Mouse (Mus musculus): ENCODE data around the gene Wdr49.
"Not testable (repeated sequence)": the region's sequence is repeated elsewhere in the genome, so short reads cannot be mapped to it uniquely, and the experiment has no call there.

Gene Wdr49

DNA sequence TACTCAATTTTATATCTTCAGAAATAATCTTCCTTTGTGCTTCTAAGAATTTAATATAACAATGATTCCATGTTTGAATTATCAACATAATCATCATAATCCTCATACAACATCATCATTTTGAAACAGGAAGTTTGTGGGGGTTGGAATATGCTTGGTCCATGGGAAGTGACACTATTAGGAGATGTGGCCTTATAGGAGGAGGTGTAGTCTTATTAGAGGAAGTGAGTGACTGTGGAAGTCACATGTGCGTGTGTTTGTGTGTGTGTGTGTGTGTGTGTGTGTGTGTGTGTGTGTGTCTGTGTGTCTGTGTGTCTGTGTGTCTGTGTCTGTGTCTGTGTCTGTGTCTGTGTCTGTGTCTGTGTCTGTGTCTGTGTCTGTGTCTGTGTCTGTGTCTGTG is 182.5 kb downstream of the Wdr49 start:
- DNase-seq = not testable (repeated sequence)

DNA sequence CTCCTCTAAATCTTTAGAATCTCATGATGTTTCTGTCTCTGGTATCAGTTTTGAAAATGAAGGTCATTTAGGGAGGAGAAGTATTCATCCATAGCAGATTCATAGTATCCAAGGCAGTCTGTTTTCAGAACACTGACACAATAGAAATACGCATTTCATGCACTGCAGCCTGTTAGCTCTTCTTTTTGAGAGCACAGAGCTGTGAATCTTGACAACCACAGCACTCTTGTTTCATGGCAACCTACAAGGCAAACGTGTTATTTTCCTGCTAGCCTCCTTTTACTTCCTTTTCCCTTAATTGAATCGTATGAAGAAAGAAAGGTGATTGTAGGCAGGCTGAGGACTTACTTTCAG is 184.2 kb downstream of the Wdr49 start:
- DNase-seq = no peak

DNA sequence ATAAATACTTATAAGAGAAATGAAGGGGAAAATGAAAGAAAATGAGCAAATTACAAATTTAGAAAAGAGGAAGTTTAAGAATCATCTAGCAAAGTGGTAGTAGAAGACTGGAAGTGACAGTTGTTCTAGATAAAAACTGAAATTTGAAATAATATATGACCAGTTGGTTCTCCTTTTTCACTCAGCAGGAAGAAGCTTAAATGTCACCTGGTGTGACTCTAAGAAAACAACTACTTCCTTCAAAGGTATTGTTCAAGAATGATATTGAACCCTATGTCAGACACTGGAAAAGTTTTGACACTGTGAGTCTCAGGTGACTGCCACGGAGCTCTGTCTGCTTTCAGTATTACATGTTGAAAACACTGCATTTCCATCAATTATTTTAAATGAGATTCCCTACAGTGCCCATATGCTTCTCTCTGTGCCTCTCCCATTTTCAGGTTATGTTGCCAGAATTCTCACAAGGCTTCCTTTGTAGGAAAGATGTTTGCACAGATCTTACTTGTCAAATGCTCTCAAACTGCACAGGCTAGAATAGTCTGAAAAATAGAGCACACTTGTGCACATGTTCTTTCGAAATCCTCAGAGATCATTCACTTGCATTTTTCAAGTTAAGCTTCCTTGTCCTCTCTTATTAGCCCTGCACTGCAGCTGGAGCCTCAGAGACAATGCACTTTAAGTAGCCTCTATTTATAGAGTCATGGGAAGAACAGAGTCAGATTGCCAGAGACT is 184.8 kb downstream of the Wdr49 start:
- DNase-seq = no peak

DNA sequence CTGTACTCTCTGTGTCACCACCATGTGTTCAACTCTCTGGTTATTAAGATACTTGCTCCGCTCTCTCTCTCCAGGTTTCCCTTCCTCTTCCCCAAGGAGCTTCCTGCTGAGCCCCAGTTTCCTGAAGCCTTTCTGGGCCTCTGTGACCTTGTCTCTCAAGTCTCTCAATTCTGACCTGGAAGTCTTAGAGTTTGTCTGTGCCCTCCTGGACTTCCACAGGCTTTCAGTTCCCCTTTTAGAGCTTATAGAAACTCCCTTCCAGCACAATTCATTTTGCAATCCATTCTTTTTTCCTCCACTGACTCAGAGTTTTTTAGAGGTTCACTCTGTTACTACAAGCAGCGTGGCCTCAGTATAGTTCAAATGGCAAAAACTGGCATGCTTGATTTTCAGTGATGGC is 188.7 kb downstream of the Wdr49 start:
- no peak for DNase-seq

DNA sequence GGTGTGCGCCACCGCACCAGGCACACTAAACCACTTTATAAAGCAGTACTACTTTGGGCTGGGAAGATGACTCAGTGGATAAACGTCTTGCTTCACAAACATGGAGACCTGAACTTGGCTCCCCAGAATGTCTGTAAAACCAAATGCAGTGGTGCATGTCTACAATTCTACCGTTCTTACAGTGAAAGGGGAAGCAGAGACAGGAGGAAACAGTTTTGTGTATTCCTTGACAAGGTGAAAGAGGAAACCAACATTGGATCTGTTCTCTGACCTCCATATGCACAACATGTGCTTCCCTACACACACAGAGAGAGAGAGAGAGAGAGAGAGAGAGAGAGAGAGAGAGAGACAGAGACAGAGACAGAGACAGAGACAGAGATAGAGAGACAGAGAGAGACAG is 204.5 kb downstream of the Wdr49 start:
- no peak for DNase-seq

DNA sequence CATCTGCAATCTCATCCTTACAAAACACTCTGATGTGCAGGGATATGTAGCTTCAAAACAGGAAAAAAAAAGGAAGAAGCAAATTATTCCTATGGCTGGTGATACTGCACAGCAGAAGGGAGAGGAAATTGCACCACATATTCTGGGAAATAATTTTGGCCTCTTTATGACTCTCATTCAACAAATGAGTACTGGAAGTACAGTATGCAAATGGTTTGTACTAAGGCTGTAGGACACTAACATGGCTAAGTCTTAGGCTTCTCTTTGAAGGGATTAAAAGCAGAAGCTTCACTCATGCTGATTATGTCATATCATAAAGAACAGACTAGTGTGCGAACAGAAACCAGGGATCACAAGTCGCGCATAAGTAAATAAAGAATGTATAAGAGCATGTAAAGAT is 205.4 kb downstream of the Wdr49 start:
- no peak for DNase-seq

DNA sequence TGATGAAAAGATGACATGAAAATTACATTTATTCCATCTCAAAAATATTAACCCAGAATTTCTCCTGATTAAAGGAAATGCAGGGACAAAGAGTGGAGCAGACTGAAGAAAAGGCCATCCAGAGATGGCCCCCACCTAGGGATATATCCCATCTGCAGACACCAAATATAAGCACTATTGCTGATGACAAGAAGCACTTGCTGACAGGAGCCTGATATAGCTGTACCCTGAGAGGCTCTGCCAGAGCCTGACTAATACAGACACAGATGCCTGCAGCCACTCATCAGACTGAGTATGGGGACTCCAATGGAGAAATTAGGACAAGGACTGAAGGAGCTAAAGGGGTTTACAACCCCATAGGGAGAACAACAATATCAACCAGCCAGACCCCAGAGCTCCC is 206.8 kb downstream of the Wdr49 start:
- no peak for DNase-seq

DNA sequence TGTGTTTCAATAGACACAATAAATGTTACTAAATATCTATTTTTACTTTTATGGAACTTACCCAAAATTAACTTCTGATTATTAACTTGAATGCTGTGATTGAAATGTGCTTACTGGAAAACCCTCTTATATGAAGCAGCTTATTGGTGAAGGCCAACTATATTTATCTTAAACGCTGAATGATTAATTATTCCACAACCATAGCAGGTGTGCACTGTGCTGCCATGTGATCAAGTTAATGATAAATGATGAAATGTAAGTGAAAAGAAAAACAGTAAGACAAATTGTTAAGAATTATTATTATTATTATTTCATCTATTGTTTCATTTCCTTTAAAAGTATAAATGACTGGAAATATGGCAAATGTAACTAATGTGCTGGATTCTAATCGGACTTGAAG is 212.0 kb downstream of the Wdr49 start, which contains the start of gene Serpini2:
TSS of gene Serpini2 (minus strand) at position 101 of the 400 bp plus-strand sequence.
- DNase-seq = no peak

DNA sequence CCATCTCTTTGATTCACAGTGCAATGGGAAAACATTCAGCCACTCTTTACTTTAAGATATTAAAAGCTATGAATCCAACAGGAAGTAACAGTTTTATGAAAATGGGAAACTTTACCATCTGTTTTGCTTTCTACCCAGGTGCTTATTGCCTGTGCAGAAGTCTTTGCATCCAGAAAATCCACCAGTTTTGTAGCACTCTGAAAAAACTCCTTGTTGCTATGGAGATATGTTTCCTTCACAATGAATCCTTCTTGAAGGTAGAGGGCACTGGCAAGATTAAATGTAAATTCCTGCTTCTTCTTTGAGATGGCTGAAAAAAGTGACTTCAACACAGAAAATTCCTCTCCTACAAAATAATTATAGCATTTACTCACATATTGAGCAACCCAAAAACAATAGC is 222.6 kb downstream of the Wdr49 start:
- no peak for DNase-seq

Measured in kidney, adult 11 months (tissue).